Mouse (Mus musculus) kidney, postnatal 4 days (tissue): ENCODE results near the gene Prkg1.
A peak's percentile ranks its signal among the peaks of the same experiment; 100 is the strongest.

Source experiments
- DNase-seq, 2 experiments: peaks; one replicate each; pipeline ENCODE4 v3.0.0; 2021; ENCODE audit warnings: mixed read lengths in 2 of 2

The Prkg1 gene

GRCm38 (mm10) chr19:31616830-31617229 is 148.0 kb downstream of the Prkg1 start:
- no peak for DNase-seq

GRCm38 (mm10) chr19:31616159-31616558 is 148.7 kb downstream of the Prkg1 start:
- DNase-seq = no peak

GRCm38 (mm10) chr19:31613146-31613545 is 151.7 kb downstream of the Prkg1 start:
- no peak for DNase-seq

- DNase-seq = no peak
Measured at GRCm38 (mm10) chr19:31602578-31602977, 162.3 kb downstream of the Prkg1 start.

- DNase-seq = no peak
Measured at GRCm38 (mm10) chr19:31594011-31594410, 170.8 kb downstream of the Prkg1 start.

GRCm38 (mm10) chr19:31590701-31591100 is 174.1 kb downstream of the Prkg1 start:
- no peak for DNase-seq

- DNase-seq = no peak
Measured at GRCm38 (mm10) chr19:31577092-31577491, 187.7 kb downstream of the Prkg1 start.

GRCm38 (mm10) chr19:31564329-31564728 is 200.5 kb downstream of the Prkg1 start:
- no peak for DNase-seq

- DNase-seq = peak; percentile 13 to 16
Measured at GRCm38 (mm10) chr19:31546063-31546462, 218.8 kb downstream of the Prkg1 start.

- DNase-seq = peak; percentile 19 to 22
Measured at GRCm38 (mm10) chr19:31531249-31531740, 233.5 kb downstream of the Prkg1 start.

- peak; percentile 51 to 67 for DNase-seq
Measured at GRCm38 (mm10) chr19:31530616-31531015, 234.2 kb downstream of the Prkg1 start.

GRCm38 (mm10) chr19:31529890-31530289 is 234.9 kb downstream of the Prkg1 start:
- peak in 1 of 2 experiments; percentile 2 for DNase-seq

- no peak for DNase-seq
Measured at GRCm38 (mm10) chr19:31514490-31514889, 250.3 kb downstream of the Prkg1 start.

- no peak for DNase-seq
Measured at GRCm38 (mm10) chr19:31507831-31508230, 257.0 kb downstream of the Prkg1 start.

GRCm38 (mm10) chr19:31506296-31506695 is 258.5 kb downstream of the Prkg1 start:
- no peak for DNase-seq

- DNase-seq = no peak
Measured at GRCm38 (mm10) chr19:31505041-31505440, 259.8 kb downstream of the Prkg1 start.

GRCm38 (mm10) chr19:31497386-31497785 is 267.4 kb downstream of the Prkg1 start:
- DNase-seq = no peak

GRCm38 (mm10) chr19:31489606-31490005 is 275.2 kb downstream of the Prkg1 start:
- no peak for DNase-seq

GRCm38 (mm10) chr19:31471766-31472165 is 293.1 kb downstream of the Prkg1 start:
- no peak for DNase-seq

GRCm38 (mm10) chr19:31460188-31460587 is 304.6 kb downstream of the Prkg1 start:
- no peak for DNase-seq

GRCm38 (mm10) chr19:31444101-31444500 is 320.7 kb downstream of the Prkg1 start:
- no peak for DNase-seq

GRCm38 (mm10) chr19:31442311-31442710 is 322.5 kb downstream of the Prkg1 start:
- DNase-seq = no peak

GRCm38 (mm10) chr19:31433446-31433845 is 331.4 kb downstream of the Prkg1 start:
- DNase-seq = no peak

- DNase-seq = no peak
Measured at GRCm38 (mm10) chr19:31431411-31431810, 333.4 kb downstream of the Prkg1 start.

- no peak for DNase-seq
Measured at GRCm38 (mm10) chr19:31426142-31426541, 338.7 kb downstream of the Prkg1 start.
